Mouse (Mus musculus) MEL (cell line): ENCODE results near the gene Cxcr5. TPM values are rescaled to one million over a fixed set of nuclear protein-coding genes. Genes with fewer than 3 reads are reported as not detected.

Experiments
- DNase-seq: peaks from one replicate; pipeline ENCODE4 v3.0.0; 2011; ENCODE audit warnings: low read depth, low spot score
- H3K27ac ChIP-seq: 2 replicates; pipeline ENCODE4 v1.5.1; 2012; ENCODE audit warnings: low read depth, mild to moderate bottlenecking, control low read depth, low read length, moderate library complexity; ENCODE audit not compliant: control insufficient read depth
- H3K27me3 ChIP-seq, 2 experiments: fragments of 150-350 bp in 1 of 2; sonication (generic) in 1 of 2; 2 replicates each; pipeline ENCODE4 v1.6.1; 2012; ENCODE audit warnings: low read length in 2 of 2, mild to moderate bottlenecking in 2 of 2, improper control_type of control experiment in 1 of 2, moderate library complexity in 1 of 2; ENCODE audit not compliant: insufficient read depth in 2 of 2, control insufficient read depth in 1 of 2
- H3K36me3 ChIP-seq, 2 experiments: 2 replicates each; pipeline ENCODE4 v1.6.1; 2012 to 2014; ENCODE audit warnings: low read length in 2 of 2, improper control_type of control experiment in 1 of 2, inconsistent platforms in 1 of 2, mild to moderate bottlenecking in 1 of 2; ENCODE audit not compliant: insufficient read depth in 2 of 2, control insufficient read depth in 1 of 2
- H3K4me1 ChIP-seq, 2 experiments: fragments of 150-350 bp in 1 of 2; sonication (generic) in 1 of 2; 2 replicates each; pipeline ENCODE4 v1.6.1; 2012; ENCODE audit warnings: low read length in 2 of 2, improper control_type of control experiment in 1 of 2, mild to moderate bottlenecking in 1 of 2; ENCODE audit not compliant: insufficient read depth in 2 of 2, control insufficient read depth in 1 of 2
- H3K4me3 ChIP-seq, 2 experiments: fragments of 150-350 bp in 1 of 2; sonication (generic) in 1 of 2; 2 replicates each; pipeline ENCODE4 v1.5.1; 2012; ENCODE audit warnings: low read depth in 2 of 2, low read length in 2 of 2, mild to moderate bottlenecking in 2 of 2, moderate library complexity in 2 of 2, control low read depth in 1 of 2, improper control_type of control experiment in 1 of 2; ENCODE audit not compliant: control insufficient read depth in 1 of 2, insufficient read depth in 1 of 2
- H3K79me2 ChIP-seq: 2 replicates; pipeline ENCODE4 v1.6.1; 2012; ENCODE audit warnings: mild to moderate bottlenecking, low read length, moderate library complexity; ENCODE audit not compliant: control insufficient read depth, poor library complexity, insufficient read depth
- H3K9ac ChIP-seq: 2 replicates; pipeline ENCODE4 v1.6.1; 2012; ENCODE audit warnings: low read depth, mild to moderate bottlenecking, control low read depth, low read length, moderate library complexity; ENCODE audit not compliant: control insufficient read depth, poor library complexity, severe bottlenecking
- H3K9me3 ChIP-seq: fragments of 150-350 bp; sonication (generic); replicated peaks from 2 replicates; pipeline ENCODE4 v1.6.1; 2012; ENCODE audit warnings: mild to moderate bottlenecking, low read length, improper control_type of control experiment, moderate library complexity; ENCODE audit not compliant: insufficient read depth
- BHLHE40 ChIP-seq: IDR thresholded peaks from 2 replicates; pipeline ENCODE4 v1.6.1; 2012; ENCODE audit warnings: low read depth, mild to moderate bottlenecking, inconsistent platforms, low read length, improper control_type of control experiment, borderline replicate concordance
- CHD2 ChIP-seq: IDR thresholded peaks from 2 replicates; pipeline ENCODE4 v1.6.1; 2011; ENCODE audit warnings: low read length, improper control_type of control experiment
- CTCF ChIP-seq, 3 experiments: IDR thresholded peaks in 2 of 3; conservative IDR thresholded peaks in 1 of 3; 2 replicates each; pipeline ENCODE4 v1.5.1; 2011 to 2012; ENCODE audit warnings: low read length in 3 of 3, low read depth in 2 of 3, mild to moderate bottlenecking in 2 of 3, improper control_type of control experiment in 1 of 3, inconsistent platforms in 1 of 3, mixed read lengths in 1 of 3, moderate library complexity in 1 of 3; ENCODE audit not compliant: control insufficient read depth in 1 of 3, insufficient read depth in 1 of 3, poor library complexity in 1 of 3, severe bottlenecking in 1 of 3
- ELF1 ChIP-seq: IDR thresholded peaks from 2 replicates; pipeline ENCODE4 v1.6.1; 2014; ENCODE audit warnings: low read depth, mild to moderate bottlenecking, inconsistent platforms, low read length, improper control_type of control experiment, moderate library complexity
- ETS1 ChIP-seq: IDR thresholded peaks from 2 replicates; pipeline ENCODE4 v1.6.1; 2012; ENCODE audit warnings: low read depth, mild to moderate bottlenecking, inconsistent platforms, low read length, improper control_type of control experiment, moderate library complexity
- GABPA ChIP-seq: IDR thresholded peaks from 2 replicates; pipeline ENCODE4 v1.6.1; 2012; ENCODE audit warnings: low read depth, mild to moderate bottlenecking, inconsistent platforms, low read length, improper control_type of control experiment, moderate library complexity
- MAX ChIP-seq: IDR thresholded peaks from 2 replicates; pipeline ENCODE4 v1.6.1; 2011; ENCODE audit warnings: low read length, improper control_type of control experiment
- NELFE ChIP-seq: IDR thresholded peaks from 2 replicates; pipeline ENCODE4 v1.6.1; 2011; ENCODE audit warnings: low read depth, low read length, improper control_type of control experiment
- NRF1 ChIP-seq: IDR thresholded peaks from 2 replicates; pipeline ENCODE4 v1.6.1; 2014; ENCODE audit warnings: low read depth, mild to moderate bottlenecking, inconsistent platforms, low read length, improper control_type of control experiment, moderate library complexity; ENCODE audit not compliant: poor library complexity, insufficient read depth, severe bottlenecking
- POLR2A ChIP-seq, 2 experiments: IDR thresholded peaks; 2 replicates each; pipeline ENCODE4 v1.6.1; 2011 to 2012; ENCODE audit warnings: low read length in 2 of 2, mild to moderate bottlenecking in 2 of 2, control low read depth in 1 of 2, improper control_type of control experiment in 1 of 2, low read depth in 1 of 2, moderate library complexity in 1 of 2; ENCODE audit not compliant: control insufficient read depth in 1 of 2, insufficient read depth in 1 of 2, poor library complexity in 1 of 2
- SIN3A ChIP-seq: IDR thresholded peaks from 2 replicates; pipeline ENCODE4 v1.6.1; 2012; ENCODE audit warnings: low read length, improper control_type of control experiment, inconsistent platforms
- TBP ChIP-seq: IDR thresholded peaks from 2 replicates; pipeline ENCODE4 v1.8.0; 2011; ENCODE audit warnings: low read depth, low read length, improper control_type of control experiment
- TCF12 ChIP-seq: IDR thresholded peaks from 2 replicates; pipeline ENCODE4 v1.6.1; 2014; ENCODE audit warnings: low read depth, mild to moderate bottlenecking, inconsistent platforms, low read length, improper control_type of control experiment, moderate library complexity
- USF1 ChIP-seq: IDR thresholded peaks from 2 replicates; pipeline ENCODE4 v1.6.1; 2014; ENCODE audit warnings: low read depth, mild to moderate bottlenecking, inconsistent platforms, low read length, improper control_type of control experiment, moderate library complexity
- USF2 ChIP-seq, 2 experiments: IDR thresholded peaks; 2 replicates each; pipeline ENCODE4 v1.6.1; 2011 to 2012; ENCODE audit warnings: improper control_type of control experiment in 2 of 2, low read length in 2 of 2, borderline replicate concordance in 1 of 2, inconsistent platforms in 1 of 2, low read depth in 1 of 2, mild to moderate bottlenecking in 1 of 2; ENCODE audit not compliant: insufficient read depth in 1 of 2
- ZKSCAN1 ChIP-seq: IDR thresholded peaks from 2 replicates; pipeline ENCODE4 v1.6.1; 2012; ENCODE audit warnings: low read depth, mild to moderate bottlenecking, inconsistent platforms, low read length, improper control_type of control experiment, moderate library complexity
- polyA plus RNA-seq, 2 experiments: library from polyadenylated mRNA; stranded (reverse) in 1 of 2; unstranded in 1 of 2; fragments of >175 nt in 1 of 2; fragments of >200 nt in 1 of 2; gene quantifications; 2 replicates each; pipeline versions ENCODE4 v1.2.1 to v1.2.4; 2012; ENCODE audit warnings: low replicate concordance in 2 of 2, low read depth in 1 of 2; ENCODE audit not compliant: insufficient read length in 2 of 2, insufficient read depth in 1 of 2, missing spikeins in 1 of 2
- total RNA-seq: library from RNA; depleted of rRNA; stranded (reverse); fragments of 300-350 nt; gene quantifications from 2 replicates; pipeline ENCODE4 v1.2.3, GENCODE M21; 2012; rRNA removed

Cxcr5 gene
- total and polyA plus RNA-seq, 3 experiments = 0.18 TPM; not detected in 2

DNA sequence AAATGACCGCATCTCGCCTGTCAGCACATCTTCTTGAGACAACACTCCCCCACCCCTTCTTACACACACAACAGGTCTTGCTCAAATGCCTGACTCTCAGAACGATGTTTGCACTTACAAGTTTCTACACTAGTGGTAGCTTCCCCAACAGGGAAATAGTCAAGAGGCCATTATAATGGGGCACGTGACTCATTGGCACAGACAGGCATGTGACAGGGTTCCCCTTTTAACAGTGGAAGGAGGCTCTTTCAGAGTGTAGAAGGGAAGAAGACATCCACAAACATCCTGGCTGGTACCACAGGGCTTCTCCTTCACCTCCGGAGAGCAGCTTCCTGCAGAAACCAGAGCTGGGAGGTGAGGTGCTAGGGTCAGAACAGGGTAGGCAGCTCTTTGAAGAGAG lies 99.7 kb downstream of the Cxcr5 start:
- no peaks in the 10 kb centered on the region for H3K36me3 ChIP-seq
- H3K27ac ChIP-seq = no peak overlapping the region
- no peak for TF ChIP-seq NRF1
- TF ChIP-seq ZKSCAN1 = no peak
- peak; percentile 68 for TF ChIP-seq BHLHE40
- TF ChIP-seq GABPA = no peak
- no peak for TF ChIP-seq SIN3A
- no peak for TF ChIP-seq TCF12
- no peak for TF ChIP-seq CTCF (IDR thresholded peaks at IDR 0.05 in 2 of 3, conservative IDR thresholded peaks at IDR 0.05 in 1 of 3; ENCODE audit: control insufficient read depth in 1 of 3, insufficient read depth in 1 of 3, low read depth in 2 of 3, low read length in 3 of 3, poor library complexity in 1 of 3, severe bottlenecking in 1 of 3)
- TF ChIP-seq TBP = no peak
- TF ChIP-seq USF2 (IDR thresholded peaks at IDR 0.05; ENCODE audit: borderline replicate concordance in 1 of 2, insufficient read depth in 1 of 2, low read depth in 1 of 2, low read length in 2 of 2) = peak in 1 of 2 experiments; percentile 46; a peak in 1 of 4 replicates
- peak; percentile 86 for TF ChIP-seq USF1
- no peak for TF ChIP-seq MAX
- TF ChIP-seq ELF1 = no peak
- no peak for TF ChIP-seq ETS1
- no peak for TF ChIP-seq NELFE
- no peak for TF ChIP-seq CHD2
- no peak for TF ChIP-seq POLR2A (IDR thresholded peaks at IDR 0.05; ENCODE audit: control insufficient read depth in 1 of 2, insufficient read depth in 1 of 2, low read depth in 1 of 2, low read length in 2 of 2, poor library complexity in 1 of 2)
- H3K79me2 ChIP-seq = no peaks in the 10 kb centered on the region
- DNase-seq = no peak
- no peak overlapping the region for H3K4me3 ChIP-seq
- no peaks in the 10 kb centered on the region for H3K9me3 ChIP-seq
- H3K9ac ChIP-seq = no peak overlapping the region
- peaks cover 18 to 24% of the 10 kb centered on the region in 2 experiments for H3K27me3 ChIP-seq
- H3K4me1 ChIP-seq = no peaks in the 10 kb centered on the region

Other genes with a start within 250 kb of the Cxcr5 start
- gene C2cd2l, start 241.6 kb downstream of the Cxcr5 start, total RNA-seq = 4.3 and 4.7 TPM in 2 replicates
- gene C2cd2l, start 241.6 kb downstream of the Cxcr5 start, polyA plus RNA-seq = 10 to 100 TPM in 1 of 2 experiments, not detected in 1; 10.9 TPM
- gene Dpagt1, start 235.9 kb downstream of the Cxcr5 start, total RNA-seq = 12.7 and 14.9 TPM in 2 replicates
- 10 to 100 TPM in 1 of 2 experiments, not detected in 1; 43.5 TPM for gene Dpagt1, start 235.9 kb downstream of the Cxcr5 start, polyA plus RNA-seq
- 805 and 828 TPM in 2 replicates for gene H2afx, start 227.2 kb downstream of the Cxcr5 start, total RNA-seq
- 10 to 100 TPM in 1 of 2 experiments, not detected in 1; 89.6 TPM for gene H2afx, start 227.2 kb downstream of the Cxcr5 start, polyA plus RNA-seq
- gene Hmbs, start 217.6 kb downstream of the Cxcr5 start, total RNA-seq = 110 and 145 TPM in 2 replicates
- gene Hmbs, start 217.6 kb downstream of the Cxcr5 start, polyA plus RNA-seq = 100 to 1,000 TPM in 1 of 2 experiments, not detected in 1; 138 TPM
- gene Vps11, start 200.2 kb downstream of the Cxcr5 start, total RNA-seq = 18.4 and 18.6 TPM in 2 replicates
- gene Vps11, start 200.2 kb downstream of the Cxcr5 start, polyA plus RNA-seq = 10 to 100 TPM in 1 of 2 experiments, not detected in 1; 27.1 TPM
- gene Hyou1, start 182.4 kb downstream of the Cxcr5 start, total RNA-seq = 137 and 186 TPM in 2 replicates
- gene Hyou1, start 182.4 kb downstream of the Cxcr5 start, polyA plus RNA-seq = 100 to 1,000 TPM in 1 of 2 experiments, not detected in 1; 160 TPM
- gene Slc37a4, start 165.0 kb downstream of the Cxcr5 start, total RNA-seq = 29.0 and 31.9 TPM in 2 replicates
- 10 to 100 TPM in 1 of 2 experiments, not detected in 1; 35.3 TPM for gene Slc37a4, start 165.0 kb downstream of the Cxcr5 start, polyA plus RNA-seq
- 2,496 and 2,743 TPM in 2 replicates for gene Rps25, start 154.7 kb downstream of the Cxcr5 start, total RNA-seq
- 1,000 to 10,000 TPM in 1 of 2 experiments, not detected in 1; 3,114 TPM for gene Rps25, start 154.7 kb downstream of the Cxcr5 start, polyA plus RNA-seq
- gene Trappc4, start 154.3 kb downstream of the Cxcr5 start, total RNA-seq = 121 and 140 TPM in 2 replicates
- 100 to 1,000 TPM in 1 of 2 experiments, not detected in 1; 129 TPM for gene Trappc4, start 154.3 kb downstream of the Cxcr5 start, polyA plus RNA-seq
- gene Ccdc84, start 143.3 kb downstream of the Cxcr5 start, total RNA-seq = 13.2 and 18.7 TPM in 2 replicates
- 10 to 100 TPM in 1 of 2 experiments, not detected in 1; 18.0 TPM for gene Ccdc84, start 143.3 kb downstream of the Cxcr5 start, polyA plus RNA-seq
- 0.08 TPM in 1 of 2 replicates, not detected in the other for gene Foxr1, start 120.7 kb downstream of the Cxcr5 start, total RNA-seq
- under 1 TPM in 1 of 2 experiments, not detected in 1; 0.07 TPM for gene Foxr1, start 120.7 kb downstream of the Cxcr5 start, polyA plus RNA-seq
- not detected in 2 replicates for gene Upk2, start 106.9 kb downstream of the Cxcr5 start, total RNA-seq
- gene Upk2, start 106.9 kb downstream of the Cxcr5 start, polyA plus RNA-seq = not detected
- 0.58 and 0.78 TPM in 2 replicates for gene Bcl9l, start 79.1 kb downstream of the Cxcr5 start, total RNA-seq
- gene Bcl9l, start 79.1 kb downstream of the Cxcr5 start, polyA plus RNA-seq = 1 to 10 TPM in 1 of 2 experiments, not detected in 1; 5.1 TPM
- 35.9 and 44.6 TPM in 2 replicates for gene Ddx6, start 43.0 kb upstream of the Cxcr5 start, total RNA-seq
- 10 to 100 TPM; 41.9 to 96.5 TPM for gene Ddx6, start 43.0 kb upstream of the Cxcr5 start, polyA plus RNA-seq
- gene Treh, start 111.4 kb upstream of the Cxcr5 start, total RNA-seq = not detected in 2 replicates
- gene Treh, start 111.4 kb upstream of the Cxcr5 start, polyA plus RNA-seq = not detected
- 13.0 and 13.8 TPM in 2 replicates for gene Phldb1, start 173.3 kb upstream of the Cxcr5 start, total RNA-seq
- gene Phldb1, start 173.3 kb upstream of the Cxcr5 start, polyA plus RNA-seq = 10 to 100 TPM in 1 of 2 experiments, not detected in 1; 23.0 TPM
- gene Arcn1, start 206.0 kb upstream of the Cxcr5 start, total RNA-seq = 118 and 124 TPM in 2 replicates
- 100 to 1,000 TPM; 145 to 273 TPM for gene Arcn1, start 206.0 kb upstream of the Cxcr5 start, polyA plus RNA-seq
- gene Ift46, start 206.0 kb upstream of the Cxcr5 start, total RNA-seq = 30.2 and 31.8 TPM in 2 replicates
- gene Ift46, start 206.0 kb upstream of the Cxcr5 start, polyA plus RNA-seq = 10 to 100 TPM in 1 of 2 experiments, not detected in 1; 51.9 TPM
- 0.12 TPM in 1 of 2 replicates, not detected in the other for gene Tmem25, start 237.4 kb upstream of the Cxcr5 start, total RNA-seq
- gene Tmem25, start 237.4 kb upstream of the Cxcr5 start, polyA plus RNA-seq = under 1 TPM in 1 of 2 experiments, not detected in 1; 0.67 TPM
- 0.20 TPM in 1 of 2 replicates, not detected in the other for gene Ttc36, start 241.2 kb upstream of the Cxcr5 start, total RNA-seq
- gene Ttc36, start 241.2 kb upstream of the Cxcr5 start, polyA plus RNA-seq = under 1 TPM in 1 of 2 experiments, not detected in 1; 0.49 TPM